Mouse (Mus musculus) CH12.LX (cell line): ENCODE measurements at regions not wholly inside any gene's neighbourhood (a gene's known extent, or its start where the extent isn't known, plus 50 kb on each side); places are given as distances from the start of the nearest gene placed in this dataset.

Experiments used
- DNase-seq: peaks from one replicate; pipeline ENCODE4 v3.0.0-alpha.2; 2013; ENCODE audit errors: extremely low read depth
- H3K27ac ChIP-seq: 2 replicates; pipeline ENCODE4 v1.5.1; 2012; ENCODE audit warnings: low read depth, mild to moderate bottlenecking, control low read depth, moderate library complexity; ENCODE audit not compliant: insufficient read depth
- H3K27me3 ChIP-seq: replicated peaks from 2 replicates; pipeline ENCODE3; 2012; ENCODE audit warnings: inconsistent platforms
- H3K36me3 ChIP-seq, 2 experiments: replicated peaks in 1 of 2; 2 replicates each; pipeline versions ENCODE3 to v1.6.1; 2012; ENCODE audit warnings: inconsistent platforms in 1 of 2, low read length in 1 of 2, mild to moderate bottlenecking in 1 of 2, mixed read lengths in 1 of 2, moderate library complexity in 1 of 2; ENCODE audit not compliant: control insufficient read depth in 1 of 2, insufficient read depth in 1 of 2
- H3K4me1 ChIP-seq, 2 experiments: 2 replicates each; pipeline ENCODE4 v1.6.1; 2012; ENCODE audit warnings: inconsistent platforms in 1 of 2, moderate library complexity in 1 of 2; ENCODE audit not compliant: insufficient read depth in 2 of 2, control insufficient read depth in 1 of 2
- H3K4me2 ChIP-seq: 2 replicates; pipeline ENCODE4 v1.6.1; 2012; ENCODE audit warnings: low read depth, mild to moderate bottlenecking, control low read depth; ENCODE audit not compliant: poor library complexity, insufficient read depth, severe bottlenecking
- H3K4me3 ChIP-seq, 3 experiments: fragments of 150-350 bp in 1 of 3; sonication (generic) in 1 of 3; replicated peaks in 1 of 3; 2 replicates each; pipeline versions ENCODE3 to v1.5.1; 2011 to 2012; ENCODE audit warnings: low read depth in 2 of 3, low read length in 2 of 3, mild to moderate bottlenecking in 2 of 3, moderate library complexity in 2 of 3, control low read depth in 1 of 3, improper control_type of control experiment in 1 of 3, inconsistent platforms in 1 of 3, mixed read lengths in 1 of 3; ENCODE audit not compliant: poor library complexity in 1 of 3
- H3K79me2 ChIP-seq: replicated peaks from 2 replicates; pipeline ENCODE4 v1.6.1; 2012; ENCODE audit warnings: mild to moderate bottlenecking, moderate library complexity; ENCODE audit not compliant: control insufficient read depth, poor library complexity, insufficient read depth, severe bottlenecking; ENCODE audit errors: extremely low read depth
- H3K9ac ChIP-seq: 2 replicates; pipeline ENCODE4 v1.6.1; 2012; ENCODE audit warnings: low read depth, mild to moderate bottlenecking, control low read depth, moderate library complexity; ENCODE audit not compliant: insufficient read depth
- H3K9me3 ChIP-seq: replicated peaks from 2 replicates; pipeline ENCODE3; 2012; ENCODE audit warnings: low read length, inconsistent platforms, mixed read lengths
- CHD1 ChIP-seq: IDR thresholded peaks from 2 replicates; pipeline ENCODE4 v1.6.1; 2012; ENCODE audit warnings: low read depth, low read length, improper control_type of control experiment, inconsistent platforms
- CHD2 ChIP-seq: IDR thresholded peaks from 2 replicates; pipeline ENCODE4 v1.6.1; 2011; ENCODE audit warnings: low read length, improper control_type of control experiment
- CTCF ChIP-seq, 2 experiments: IDR thresholded peaks in 1 of 2; conservative IDR thresholded peaks in 1 of 2; 2 replicates each; pipeline ENCODE4 v1.5.1; 2011 to 2012; ENCODE audit warnings: low read depth in 2 of 2, low read length in 2 of 2, improper control_type of control experiment in 1 of 2, inconsistent platforms in 1 of 2, mild to moderate bottlenecking in 1 of 2, moderate library complexity in 1 of 2
- E2F4 ChIP-seq: IDR thresholded peaks from 2 replicates; pipeline ENCODE4 v1.6.1; 2011; ENCODE audit warnings: low read depth, low read length, improper control_type of control experiment; ENCODE audit not compliant: insufficient replicate concordance
- EP300 ChIP-seq: IDR thresholded peaks from 2 replicates; pipeline ENCODE4 v1.6.1; 2011; ENCODE audit warnings: low read length, improper control_type of control experiment
- IRF4 ChIP-seq: IDR thresholded peaks from 2 replicates; pipeline ENCODE4 v1.6.1; 2014; ENCODE audit warnings: low read depth, mild to moderate bottlenecking, inconsistent platforms, low read length, improper control_type of control experiment
- JUN ChIP-seq: IDR thresholded peaks from 2 replicates; pipeline ENCODE4 v1.6.1; 2011; ENCODE audit warnings: low read depth, mild to moderate bottlenecking, low read length, improper control_type of control experiment, moderate library complexity; ENCODE audit not compliant: insufficient read depth
- KAT2A ChIP-seq: IDR thresholded peaks from 2 replicates; pipeline ENCODE4 v1.6.1; 2012; ENCODE audit warnings: low read length, improper control_type of control experiment, inconsistent platforms; ENCODE audit not compliant: insufficient replicate concordance
- MEF2A ChIP-seq: IDR thresholded peaks from 2 replicates; pipeline ENCODE4 v1.6.1; 2014; ENCODE audit warnings: low read depth, mild to moderate bottlenecking, inconsistent platforms, low read length, improper control_type of control experiment, borderline replicate concordance
- MYC ChIP-seq: IDR thresholded peaks from 2 replicates; pipeline ENCODE4 v1.6.1; 2011; ENCODE audit warnings: low read depth, mild to moderate bottlenecking, improper control_type of control experiment, low read length
- NRF1 ChIP-seq: IDR thresholded peaks from 2 replicates; pipeline ENCODE4 v1.6.1; 2014; ENCODE audit warnings: low read depth, mild to moderate bottlenecking, inconsistent platforms, low read length, improper control_type of control experiment, moderate library complexity
- POLR2A ChIP-seq: IDR thresholded peaks from 2 replicates; pipeline ENCODE4 v1.6.1; 2011; ENCODE audit warnings: low read depth, mild to moderate bottlenecking, improper control_type of control experiment, low read length
- SMC3 ChIP-seq: IDR thresholded peaks from 2 replicates; pipeline ENCODE4 v1.6.1; 2011; ENCODE audit warnings: low read depth, low read length, improper control_type of control experiment
- TBP ChIP-seq: conservative IDR thresholded peaks from 2 replicates; pipeline ENCODE4 v1.6.1; 2011; ENCODE audit warnings: low read depth, low read length, improper control_type of control experiment
- TCF12 ChIP-seq: IDR thresholded peaks from 2 replicates; pipeline ENCODE4 v1.6.1; 2014; ENCODE audit warnings: low read depth, mild to moderate bottlenecking, inconsistent platforms, low read length, improper control_type of control experiment
- USF1 ChIP-seq: IDR thresholded peaks from 2 replicates; pipeline ENCODE4 v1.6.1; 2014; ENCODE audit warnings: low read depth, mild to moderate bottlenecking, inconsistent platforms, low read length, improper control_type of control experiment
- USF2 ChIP-seq: conservative IDR thresholded peaks from 2 replicates; pipeline ENCODE4 v1.6.1; 2011; ENCODE audit warnings: low read depth, low read length, improper control_type of control experiment
- ZKSCAN1 ChIP-seq: IDR thresholded peaks from 2 replicates; pipeline ENCODE4 v1.6.1; 2012; ENCODE audit warnings: low read depth, inconsistent platforms, low read length, improper control_type of control experiment, borderline replicate concordance
- dilution Hi-C: fragments of 300-500 bp; cut with MboI; formaldehyde crosslinking; loops from 2 replicates; pipeline ENCODE4 v1.14.3; 2020; ENCODE audit warnings: low sequenced_read_pairs; ENCODE audit not compliant: extremely low pct_unique_long_range_greater_than_20kb, extremely low pct_ligation_motif_present
- in situ Hi-C: fragments of 300-500 bp; cut with MboI; formaldehyde crosslinking; loops from 3 replicates; pipeline ENCODE4 v1.14.3; 2019; ENCODE audit warnings: low sequenced_read_pairs, low pct_ligation_motif_present, low pct_unique_long_range_greater_than_20kb, mixed read lengths

DNA sequence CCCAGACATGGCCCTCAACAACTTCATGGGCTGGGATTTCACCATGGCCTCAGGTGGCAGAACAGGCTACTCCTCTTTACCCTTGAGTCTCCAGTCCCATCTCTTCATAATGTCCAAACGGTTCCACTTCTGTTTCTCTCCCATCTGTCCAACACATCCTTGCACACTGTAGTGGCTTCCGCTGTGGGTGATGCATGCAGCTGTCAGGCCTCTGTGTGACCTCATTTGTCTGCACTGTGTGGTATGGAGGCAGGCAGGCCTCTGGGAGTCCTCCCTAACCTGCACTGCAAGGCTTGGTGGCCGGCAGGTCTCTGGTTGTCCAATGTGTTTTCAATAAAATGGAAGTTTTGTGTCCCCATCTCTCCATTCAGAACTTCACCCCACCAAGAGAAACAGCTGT is 54.9 kb upstream of the Nek6 start:
- H3K9me3 ChIP-seq: no peaks in the 10 kb centered on the region
- dilution Hi-C loops: no loop called here
- H3K4me3 ChIP-seq: no peak overlapping the region
- H3K79me2 ChIP-seq: no peaks in the 10 kb centered on the region
- no peak overlapping the region for H3K27ac ChIP-seq
- no peak overlapping the region for H3K4me2 ChIP-seq
- in situ Hi-C loops: no loop called here
- no peaks in the 10 kb centered on the region for H3K36me3 ChIP-seq
- DNase-seq: no peak
- H3K4me1 ChIP-seq: peaks cover 0 to 4% of the 10 kb centered on the region in 2 experiments; a peak in 1 of 4 replicates
- no peak overlapping the region for H3K9ac ChIP-seq
- TF ChIP-seq SMC3 (no peak), CHD1 (no peak), JUN (no peak), KAT2A (no peak), USF2 (no peak), IRF4 (no peak), ZKSCAN1 (no peak), MEF2A (no peak)
- no peaks in the 10 kb centered on the region for H3K27me3 ChIP-seq

DNA sequence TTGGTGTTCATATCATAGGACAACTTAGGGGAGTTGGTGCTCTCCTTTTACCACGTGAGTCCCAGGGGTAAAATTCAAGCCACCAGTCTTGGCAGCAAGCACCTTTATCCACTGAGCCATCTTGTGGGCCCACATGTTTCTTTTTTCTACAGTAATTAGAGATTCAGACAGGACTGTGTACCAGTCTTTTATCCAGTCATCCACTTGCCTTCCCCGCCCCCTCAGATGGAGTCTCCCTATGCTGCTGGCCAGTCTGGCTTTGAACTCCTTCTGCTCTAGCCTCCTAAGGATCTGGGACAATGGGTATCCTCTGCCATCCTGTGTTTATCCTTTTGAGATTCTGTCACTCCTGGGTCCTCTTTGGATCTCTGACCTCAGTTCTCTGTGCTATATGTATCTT is 51.1 kb upstream of the Nek6 start:
- Histone ChIP-seq H3K4me1 (peaks cover 0 to 4% of the 10 kb centered on the region in 2 experiments; a peak in 1 of 4 replicates), H3K27me3 (no peaks in the 10 kb centered on the region), H3K27ac (no peak overlapping the region), H3K79me2 (no peaks in the 10 kb centered on the region), H3K4me2 (no peak overlapping the region), H3K9me3 (no peaks in the 10 kb centered on the region), H3K9ac (no peak overlapping the region), H3K36me3 (no peaks in the 10 kb centered on the region), H3K4me3 (no peak overlapping the region)
- in situ Hi-C loops (no loop called here), dilution Hi-C loops (no loop called here)
- TF ChIP-seq EP300: no peak
- TF ChIP-seq TCF12: no peak
- no peak for TF ChIP-seq E2F4
- no peak for TF ChIP-seq TBP
- TF ChIP-seq CHD2: no peak
- TF ChIP-seq MYC: no peak
- no peak for TF ChIP-seq USF1
- TF ChIP-seq POLR2A: no peak
- no peak for TF ChIP-seq NRF1
- TF ChIP-seq CTCF (conservative IDR thresholded peaks at IDR 0.05 in 1 of 2, IDR thresholded peaks at IDR 0.05 in 1 of 2; ENCODE audit: low read depth in 2 of 2, low read length in 2 of 2): no peak
- DNase-seq: no peak
